Mouse (Mus musculus) B cell, adult 2 months (primary cell): ENCODE data around the gene Casp6.

ENCODE experiments used
- DNase-seq, 2 experiments: peaks; one replicate each; pipeline ENCODE4 v3.0.0; 2022

Gene Casp6

DNA sequence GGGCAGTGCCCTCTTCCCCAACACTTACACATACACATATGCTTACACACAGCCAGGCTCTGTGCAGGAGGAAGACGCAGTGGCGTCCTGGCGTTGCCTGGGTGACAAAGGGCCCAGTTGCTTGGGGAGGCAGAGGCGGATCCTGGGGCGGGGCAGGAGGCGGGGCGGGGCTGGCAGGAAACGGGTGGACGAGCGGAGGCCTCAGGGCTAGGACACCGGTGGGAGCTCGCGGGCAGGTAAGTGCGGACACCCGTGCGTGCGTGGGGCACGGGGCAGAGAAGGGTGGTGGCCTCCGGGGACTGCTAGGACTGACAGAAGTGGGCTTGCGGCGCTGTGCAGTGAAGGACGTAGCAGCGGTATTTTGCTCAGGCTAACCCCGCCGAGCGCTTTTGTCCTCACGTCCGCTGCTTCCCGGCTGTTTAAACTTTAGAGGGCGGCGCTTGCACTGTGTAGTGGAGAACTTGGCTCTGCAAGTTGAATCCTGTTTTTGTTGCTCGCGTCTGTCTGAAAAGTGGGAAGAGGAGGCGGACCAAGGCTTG lies at the start of gene Casp6:
TSS of gene Casp6 (plus strand) at position 155 of the 539 bp plus-strand sequence.
- DNase-seq: peak; percentile 81 to 82

DNA sequence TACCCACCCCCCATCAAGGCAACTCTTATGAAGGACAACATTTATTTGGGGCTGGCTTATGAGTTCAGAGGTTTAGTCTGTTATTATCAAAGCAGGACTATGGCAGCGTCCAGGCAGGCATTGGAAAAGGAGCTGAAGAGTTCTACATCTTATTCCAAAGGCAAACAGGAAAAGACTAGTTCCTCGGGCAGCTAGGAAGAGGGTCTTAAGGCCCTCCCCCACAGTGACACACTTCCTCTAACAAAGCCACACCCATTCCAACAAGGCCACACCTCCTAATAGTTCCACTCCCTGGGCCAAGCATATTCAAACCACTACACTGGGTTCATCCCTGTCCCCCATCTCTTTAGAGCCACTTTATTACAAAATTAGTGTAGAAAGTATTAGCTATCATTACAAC lies 38.6 kb upstream of the Casp6 start:
- DNase-seq: no peak

DNA sequence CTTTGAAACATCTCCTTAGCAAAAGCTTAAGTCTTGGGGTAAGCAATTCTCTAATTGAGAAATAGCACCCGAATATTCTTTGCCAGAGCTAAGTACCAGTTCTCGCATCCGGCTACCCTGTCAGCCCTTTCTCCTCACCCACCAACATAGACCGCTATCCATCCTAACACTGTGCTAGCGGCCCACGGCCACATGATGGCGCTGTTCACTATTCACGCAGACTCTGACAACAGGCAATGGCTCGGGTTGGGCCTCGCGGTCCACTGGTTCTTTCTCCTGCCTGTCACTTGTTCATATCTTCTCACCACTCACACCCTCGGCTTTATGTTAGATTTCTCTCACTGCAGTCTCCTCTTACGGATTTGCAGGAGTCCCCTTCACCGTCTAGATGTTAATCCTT lies 37.5 kb upstream of the Casp6 start:
- DNase-seq: peak; percentile 75 to 76

DNA sequence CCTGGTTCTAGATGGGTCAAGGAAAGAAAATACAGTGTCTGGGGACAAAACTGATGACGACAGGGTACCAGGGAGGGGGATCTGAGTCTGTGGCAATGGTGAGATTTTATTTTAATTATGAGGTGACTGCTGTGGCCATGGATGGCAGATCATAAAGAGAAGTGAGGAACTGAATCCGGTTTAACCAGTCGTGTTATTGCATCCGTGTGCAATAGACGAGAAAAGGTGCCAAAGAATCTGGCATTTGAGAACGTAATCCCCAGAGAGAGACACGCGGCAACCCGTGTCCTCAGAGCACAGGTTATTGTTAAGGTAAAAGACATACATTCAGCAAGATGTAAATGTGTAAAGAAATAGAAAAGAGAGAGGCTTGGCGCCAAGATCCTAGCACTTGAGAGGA lies 23.9 kb upstream of the Casp6 start:
- no peak for DNase-seq

DNA sequence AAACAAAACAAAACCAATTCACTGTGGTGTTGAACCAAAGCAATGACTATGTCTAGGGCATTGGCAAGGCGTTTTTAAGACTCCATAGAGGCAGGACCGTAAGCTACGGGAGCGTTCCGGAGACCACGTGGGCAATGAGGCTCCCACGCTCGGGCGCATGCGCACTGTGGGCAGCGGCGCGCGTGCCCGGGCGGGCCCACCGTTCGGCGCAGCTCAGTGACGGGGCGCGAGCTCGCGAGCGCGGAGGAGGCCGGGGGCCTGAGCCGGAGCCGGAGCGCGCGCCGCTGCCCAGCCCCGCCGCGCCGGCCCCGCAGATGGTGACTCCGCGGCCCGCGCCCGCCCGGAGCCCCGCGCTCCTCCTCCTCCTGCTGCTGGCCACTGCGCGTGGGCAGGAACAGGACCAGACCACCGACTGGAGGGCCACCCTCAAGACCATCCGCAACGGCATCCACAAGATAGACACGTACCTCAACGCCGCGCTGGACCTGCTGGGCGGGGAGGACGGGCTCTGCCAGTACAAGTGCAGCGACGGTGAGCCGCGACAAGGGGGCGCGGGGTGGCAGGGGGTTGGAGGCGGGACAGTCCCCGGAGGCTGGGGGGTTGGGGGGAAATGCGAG lies 22.7 kb upstream of the Casp6 start, which contains the start of gene Pla2g12a:
TSS of gene Pla2g12a (plus strand) at position 202 of the 617 bp plus-strand sequence.
- DNase-seq: peak; percentile 88 to 90

DNA sequence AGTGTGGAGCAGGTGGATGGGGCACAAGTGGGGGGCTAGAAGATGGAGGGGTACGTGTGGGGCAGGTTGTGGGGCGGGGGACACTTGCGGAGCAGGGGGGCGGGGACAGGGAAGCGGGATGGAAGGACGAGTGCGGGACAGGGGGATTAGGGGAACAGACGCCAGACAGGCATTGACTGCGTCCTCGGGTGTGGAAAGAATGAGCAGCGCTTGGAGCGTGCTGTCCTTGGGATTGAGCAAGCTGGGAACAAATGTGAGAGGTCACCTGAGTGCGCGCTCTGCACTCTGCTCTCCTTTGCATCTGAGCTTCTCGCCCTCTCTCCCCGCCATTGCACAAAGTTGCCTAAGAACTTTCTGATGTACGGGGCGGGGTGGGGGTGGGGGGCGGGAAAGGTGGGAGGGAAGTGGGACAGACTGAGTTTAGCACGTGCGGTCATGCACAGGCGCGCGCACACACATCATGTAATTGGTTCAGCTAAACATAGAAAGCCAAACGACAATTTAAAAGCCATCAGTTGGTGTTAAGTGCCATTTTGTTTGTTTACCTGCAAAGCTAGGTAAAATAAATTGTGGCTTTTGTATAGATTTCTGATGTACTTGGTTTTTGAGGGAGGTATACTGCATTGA lies 22.0 kb upstream of the Casp6 start:
- peak; percentile 35 to 43 for DNase-seq

DNA sequence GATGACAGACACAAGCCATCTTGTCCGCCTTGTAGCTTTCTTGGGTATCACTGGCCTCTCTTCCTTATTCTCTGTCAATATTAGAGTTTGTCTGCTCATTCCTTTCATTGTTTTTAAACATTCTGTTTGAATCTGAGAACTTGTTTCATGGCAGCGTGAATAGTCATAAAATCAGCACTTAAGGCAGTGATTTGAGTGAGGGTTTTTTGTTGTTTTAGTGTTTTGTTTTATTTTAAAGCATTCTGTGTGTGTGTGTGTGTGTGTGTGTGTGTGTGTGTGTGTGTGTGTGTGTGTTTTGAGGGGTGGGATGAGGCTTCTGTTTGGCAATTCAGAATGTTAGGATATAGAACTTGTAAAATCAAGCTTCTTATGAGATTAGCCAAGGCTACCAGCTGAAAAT lies 21.3 kb upstream of the Casp6 start:
- no peak for DNase-seq

DNA sequence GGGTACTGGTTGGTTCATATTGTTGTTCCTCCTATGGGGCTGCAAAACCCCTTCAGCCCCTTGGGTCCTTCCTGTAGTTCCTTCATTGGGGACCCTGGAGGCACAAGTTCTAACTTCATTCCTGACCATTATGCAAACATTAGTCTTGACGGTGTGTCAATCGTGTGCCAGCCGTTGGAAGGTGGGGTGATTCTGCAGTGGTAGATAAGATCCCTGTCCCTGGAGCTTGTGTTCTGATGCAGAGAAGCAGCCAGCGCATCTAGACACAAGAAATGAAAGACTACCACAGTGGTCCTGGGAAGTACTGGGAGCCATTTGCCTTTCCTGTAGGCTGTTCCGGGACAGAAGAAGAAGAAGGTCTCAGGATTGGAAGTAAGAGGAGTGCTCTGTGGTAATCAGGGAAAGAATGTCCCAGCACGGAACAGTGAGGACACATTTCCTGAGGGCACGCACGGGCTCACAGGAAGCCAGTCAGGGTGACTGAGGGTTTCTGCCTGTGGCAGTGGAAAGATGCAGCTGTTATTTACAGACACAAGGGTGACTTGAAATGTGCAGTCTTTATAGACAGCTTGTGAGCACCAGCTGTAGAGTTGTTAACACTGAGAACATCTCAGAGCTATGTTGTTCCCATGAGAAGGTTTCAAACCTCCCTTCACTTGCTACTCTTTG lies 20.2 kb upstream of the Casp6 start:
- DNase-seq: no peak

DNA sequence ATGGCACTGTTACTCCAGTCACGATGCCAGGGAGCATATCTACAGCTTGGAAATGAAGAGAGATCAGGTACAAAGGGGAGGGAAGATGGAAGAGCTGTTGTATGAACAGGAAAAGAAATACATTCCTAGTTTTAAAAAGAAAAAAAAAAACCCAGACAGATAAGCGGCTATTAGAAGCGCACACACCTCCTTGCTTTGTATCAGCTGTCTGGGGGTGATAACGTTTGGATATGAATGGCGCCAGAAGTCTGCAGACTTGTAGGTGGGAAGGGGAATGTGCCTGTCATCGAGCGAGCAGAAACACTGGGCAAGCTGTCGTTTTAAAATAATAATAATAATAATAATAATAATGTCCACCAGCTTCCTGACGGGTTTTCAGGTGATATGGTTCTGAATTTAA lies 15.6 kb upstream of the Casp6 start:
- no peak for DNase-seq

DNA sequence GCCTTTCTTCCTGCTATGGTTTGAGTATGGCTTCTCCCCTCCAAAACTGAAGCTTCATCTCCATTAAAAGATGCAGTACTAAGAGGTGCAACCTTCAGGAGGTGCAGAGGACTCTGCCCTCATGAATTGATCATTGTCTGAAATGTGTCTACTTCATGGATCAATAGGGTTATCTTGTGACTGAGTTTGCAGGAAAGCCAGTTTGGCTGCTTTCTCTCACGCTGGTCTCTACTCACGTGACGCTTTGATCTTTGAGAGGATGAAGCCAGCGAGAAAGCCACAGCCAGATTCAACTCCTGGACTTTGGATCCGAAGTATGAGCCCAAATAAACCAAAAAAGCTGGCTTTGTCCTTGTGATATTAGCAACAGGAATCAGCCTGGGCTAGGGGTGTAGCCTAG lies 14.8 kb upstream of the Casp6 start:
- no peak for DNase-seq

DNA sequence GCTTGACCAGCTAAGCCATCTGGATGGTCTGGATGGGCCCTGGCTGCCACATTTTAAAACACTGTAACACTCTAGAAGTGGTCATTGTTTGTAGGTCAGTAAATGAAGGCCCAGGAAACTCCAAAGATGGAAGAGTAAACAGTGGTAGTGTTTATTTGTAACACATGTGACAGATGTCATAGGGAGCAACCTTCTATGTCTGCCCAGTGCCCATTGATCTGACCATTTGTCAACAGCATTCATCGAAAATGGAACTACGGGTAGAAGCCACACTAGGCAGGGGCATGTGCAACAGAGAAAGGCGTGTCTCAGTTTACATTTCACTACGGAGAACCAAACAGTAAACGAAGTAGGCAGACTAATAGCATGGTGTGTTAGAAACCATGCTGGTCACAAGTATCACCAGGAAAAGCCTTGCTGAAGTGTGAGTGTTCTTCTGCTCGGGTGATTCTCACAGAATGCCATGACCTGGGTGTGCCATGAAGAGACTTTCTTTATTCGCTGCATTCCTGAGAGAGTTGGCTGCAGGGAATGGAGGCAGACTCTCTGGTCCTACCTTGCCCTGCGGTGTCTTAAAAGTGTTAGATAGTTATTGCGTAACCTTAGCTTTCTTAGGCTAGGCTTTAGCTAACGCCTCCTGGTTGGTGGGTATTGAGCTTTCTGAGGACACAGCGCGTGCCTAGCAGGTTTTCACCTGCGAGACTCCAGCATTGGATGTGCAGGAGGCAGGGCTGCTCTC lies 13.3 kb upstream of the Casp6 start:
- no peak for DNase-seq

DNA sequence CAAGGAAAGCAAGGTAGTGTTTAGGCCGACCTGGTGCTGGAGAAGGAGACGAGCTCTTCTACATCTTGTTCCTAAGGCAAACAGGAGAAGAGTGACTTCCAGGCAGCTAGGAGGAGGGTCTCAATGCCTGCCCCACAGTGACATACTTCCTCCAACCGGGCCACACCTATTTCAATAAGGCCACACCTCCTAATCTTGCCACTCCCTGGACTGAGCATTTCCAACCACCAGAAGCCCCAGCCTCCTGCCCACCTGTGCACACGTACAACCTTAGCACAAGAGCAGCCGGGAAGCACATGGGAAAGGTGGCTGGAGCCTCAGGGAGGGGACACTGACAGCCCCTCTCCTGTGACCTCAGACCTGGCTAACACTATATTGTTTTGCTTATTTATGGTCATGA lies 9.2 kb upstream of the Casp6 start:
- DNase-seq: no peak

DNA sequence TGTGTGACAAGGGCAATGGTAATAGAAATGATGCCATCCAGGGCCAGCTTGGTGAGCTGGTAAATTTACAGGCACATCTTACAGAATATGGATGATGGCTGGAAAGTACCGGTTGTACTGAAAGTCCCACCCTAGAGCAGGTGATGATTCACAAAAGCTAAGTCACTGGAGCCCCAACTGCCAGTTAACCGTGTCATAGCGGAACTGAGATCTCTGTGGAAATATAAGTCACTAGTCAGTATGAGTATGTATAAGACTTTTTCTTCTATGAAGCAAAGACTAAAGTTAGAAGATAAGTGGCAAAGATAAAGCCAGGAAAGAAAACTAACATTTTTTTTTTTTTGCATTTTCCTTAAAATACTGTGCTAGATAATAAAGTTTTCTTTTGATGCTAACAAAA lies 8.1 kb upstream of the Casp6 start:
- DNase-seq: no peak

DNA sequence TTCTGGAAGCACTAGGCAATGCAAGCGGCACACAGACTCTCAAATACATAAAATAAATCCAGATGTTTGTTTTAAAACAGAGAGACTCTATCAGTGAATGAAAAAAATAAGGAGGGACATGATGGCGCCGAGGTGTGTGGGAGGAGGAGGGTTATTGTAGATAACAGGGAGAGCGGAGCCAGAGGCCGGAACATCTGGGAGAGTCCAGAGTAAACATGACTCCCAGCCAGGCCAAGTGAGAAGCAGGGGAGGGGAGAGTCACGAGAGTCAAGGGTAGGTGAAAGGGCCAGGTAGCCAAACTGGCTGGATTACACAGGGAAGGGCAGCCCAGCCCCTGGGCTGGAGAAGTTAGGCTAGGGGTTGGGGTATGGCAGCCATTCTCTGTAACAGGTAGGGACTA lies 4.6 kb upstream of the Casp6 start:
- DNase-seq: no peak

DNA sequence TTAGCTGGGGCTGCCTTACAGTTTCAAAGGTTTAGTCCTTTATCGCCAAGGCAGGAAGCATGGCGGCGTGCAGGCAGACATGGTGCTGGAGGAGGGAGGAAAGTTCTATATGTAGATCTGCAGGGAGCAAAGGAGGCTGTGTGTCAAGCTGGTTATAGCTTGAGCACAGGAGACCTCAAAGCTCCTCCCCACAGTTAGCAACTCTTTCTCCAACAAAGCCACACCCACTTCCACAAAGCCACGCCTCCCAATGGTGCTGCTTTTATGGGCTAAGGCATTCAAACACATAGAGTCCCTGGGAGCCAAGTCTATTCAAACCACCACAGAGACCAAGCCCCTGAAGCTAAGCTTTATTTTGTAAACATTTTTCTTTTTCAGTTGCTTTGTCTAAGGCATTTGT lies 2.3 kb upstream of the Casp6 start:
- no peak for DNase-seq

DNA sequence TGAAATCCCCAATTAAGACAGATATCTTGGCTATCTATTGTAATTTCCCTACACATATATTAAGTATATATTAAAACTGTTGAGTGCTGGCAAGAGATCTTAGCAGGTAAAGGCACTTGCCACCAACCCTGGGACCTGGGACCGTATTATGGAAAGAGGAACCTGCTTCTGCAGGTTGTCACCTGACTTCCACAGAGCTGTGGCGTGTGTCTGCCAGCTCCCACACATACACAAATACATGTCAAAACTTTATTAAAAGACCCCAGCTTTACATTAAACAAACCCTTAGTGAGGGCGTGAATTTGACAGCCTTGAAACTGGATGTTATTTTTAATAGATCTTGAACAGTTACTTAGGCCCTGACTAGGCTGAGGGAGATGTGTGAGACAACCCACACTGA lies 2.1 kb downstream of the Casp6 start:
- peak; percentile 44 to 45 for DNase-seq

DNA sequence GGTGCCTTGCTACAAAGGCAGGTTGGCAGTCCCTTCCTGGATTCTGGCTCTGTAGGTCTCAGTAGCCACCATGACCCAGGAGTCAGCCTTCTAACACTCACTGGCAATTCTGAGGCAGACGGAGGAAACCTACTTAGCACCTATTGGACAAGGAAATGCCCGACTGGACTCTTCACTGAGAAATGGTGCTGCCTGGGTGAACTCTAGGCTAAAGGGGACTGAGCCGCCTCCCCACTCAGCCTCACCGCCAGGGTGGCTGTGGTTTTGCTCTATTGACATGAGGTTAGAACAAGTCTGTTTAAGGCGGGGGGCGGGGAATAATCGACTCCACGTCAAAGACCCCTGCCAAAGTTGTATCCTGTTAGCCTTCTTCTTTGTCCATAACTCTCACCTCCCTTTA lies 2.6 kb downstream of the Casp6 start:
- peak; percentile 24 to 32 for DNase-seq

DNA sequence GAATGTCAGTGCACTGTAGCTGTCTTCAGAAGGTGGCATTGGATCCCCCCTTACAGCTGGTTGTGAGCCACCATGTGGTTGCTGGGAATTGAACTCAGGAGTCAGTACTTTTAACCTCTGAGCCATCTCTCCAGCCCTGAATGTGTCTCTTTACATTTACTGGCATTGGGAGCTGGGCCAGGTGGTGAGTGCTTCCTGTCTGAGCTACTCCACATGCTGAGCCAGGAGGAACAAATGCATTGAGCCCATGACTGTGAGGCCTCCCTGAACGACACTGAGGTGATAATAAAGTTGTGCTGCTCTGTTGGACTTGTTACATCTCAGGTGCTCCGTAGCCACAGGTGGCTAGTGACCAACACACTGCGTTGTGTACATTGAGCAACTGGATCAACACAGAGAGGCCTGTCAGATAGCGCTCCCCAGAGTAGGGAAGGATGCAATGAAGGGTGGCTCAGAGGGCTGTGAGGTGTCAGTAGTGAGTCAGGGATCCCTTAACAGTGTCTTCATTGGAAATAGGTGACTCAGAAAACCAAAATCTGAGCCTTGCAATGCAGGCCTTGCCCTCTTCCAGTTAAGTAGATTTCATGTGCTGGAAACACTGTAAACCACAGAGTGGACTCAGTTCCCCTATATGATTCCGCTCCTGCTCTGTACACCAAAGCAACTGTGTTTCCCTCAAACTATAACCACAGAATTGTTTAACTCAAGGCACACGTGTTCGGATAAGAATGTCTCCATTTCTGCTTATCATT lies 3.3 kb downstream of the Casp6 start:
- DNase-seq: no peak

DNA sequence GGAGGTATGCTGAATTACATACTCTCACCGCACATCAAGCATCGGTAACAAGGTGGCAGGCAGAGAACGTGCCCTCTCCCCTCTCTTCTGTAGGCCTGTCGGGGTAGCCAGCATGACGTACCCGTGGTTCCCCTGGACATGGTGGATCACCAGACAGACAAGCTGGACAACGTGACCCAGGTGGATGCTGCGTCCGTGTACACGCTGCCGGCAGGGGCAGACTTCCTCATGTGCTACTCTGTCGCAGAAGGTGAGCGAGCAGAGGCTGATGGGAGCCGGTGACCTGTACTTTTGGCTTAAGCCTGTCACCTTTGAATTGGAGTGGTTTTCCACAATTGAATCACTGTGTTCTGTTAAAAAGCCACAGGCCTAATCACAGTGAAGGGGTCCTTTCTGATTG lies 10.8 kb downstream of the Casp6 start:
- no peak for DNase-seq

DNA sequence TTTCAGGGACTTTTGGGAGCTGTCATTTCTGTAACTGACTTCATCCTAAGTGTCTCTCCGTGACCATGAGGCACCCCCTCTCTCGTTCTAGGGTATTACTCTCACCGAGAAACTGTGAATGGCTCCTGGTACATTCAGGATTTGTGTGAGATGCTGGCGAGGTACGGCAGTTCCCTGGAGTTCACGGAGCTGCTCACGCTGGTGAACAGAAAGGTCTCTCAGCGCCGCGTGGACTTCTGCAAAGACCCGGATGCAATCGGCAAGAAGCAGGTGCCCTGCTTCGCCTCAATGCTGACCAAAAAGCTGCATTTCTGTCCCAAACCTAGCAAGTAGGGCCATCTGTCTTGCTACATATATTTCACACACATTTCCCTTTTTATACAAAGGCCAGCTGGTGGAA lies 12.0 kb downstream of the Casp6 start:
- DNase-seq: no peak

DNA sequence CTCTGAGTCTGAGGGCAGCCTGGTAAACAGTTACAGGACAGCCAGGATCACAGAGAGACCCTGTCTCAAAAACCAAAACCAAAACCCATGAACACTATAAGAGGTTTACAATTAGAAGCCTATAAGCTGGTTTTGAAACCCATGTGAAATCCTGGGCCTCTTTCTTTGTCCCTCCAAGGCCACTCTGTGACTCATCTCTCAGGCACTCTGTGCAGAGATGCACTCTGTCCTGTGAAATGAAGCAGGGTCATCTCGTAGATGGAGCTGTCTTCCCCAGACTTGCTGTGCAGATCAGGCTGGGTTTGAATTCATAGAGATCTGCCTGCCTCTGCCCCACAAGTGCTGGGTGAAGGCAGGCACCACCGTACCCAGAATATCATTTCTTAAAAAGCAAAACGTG lies 16.2 kb downstream of the Casp6 start:
- DNase-seq: no peak

DNA sequence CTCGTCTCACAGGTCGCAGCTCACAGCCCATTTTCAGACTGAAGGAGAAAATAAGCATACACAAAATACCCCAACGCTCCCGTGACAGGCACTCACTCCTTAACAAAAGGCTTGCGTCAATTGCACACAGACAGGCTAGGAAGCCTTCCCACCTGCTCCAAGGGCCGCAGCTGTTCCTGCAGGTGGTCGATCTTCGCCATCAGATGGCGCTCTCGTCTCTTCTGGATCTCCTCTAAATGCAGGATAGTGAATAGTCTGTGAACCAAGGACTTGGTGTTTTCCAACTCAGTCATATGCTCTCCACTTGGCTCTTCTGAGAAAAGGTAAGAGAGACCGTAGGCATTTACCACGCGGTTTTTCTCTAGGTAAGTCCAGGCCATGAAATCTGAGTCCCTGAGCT lies 17.2 kb downstream of the Casp6 start:
- peak; percentile 44 to 56 for DNase-seq

DNA sequence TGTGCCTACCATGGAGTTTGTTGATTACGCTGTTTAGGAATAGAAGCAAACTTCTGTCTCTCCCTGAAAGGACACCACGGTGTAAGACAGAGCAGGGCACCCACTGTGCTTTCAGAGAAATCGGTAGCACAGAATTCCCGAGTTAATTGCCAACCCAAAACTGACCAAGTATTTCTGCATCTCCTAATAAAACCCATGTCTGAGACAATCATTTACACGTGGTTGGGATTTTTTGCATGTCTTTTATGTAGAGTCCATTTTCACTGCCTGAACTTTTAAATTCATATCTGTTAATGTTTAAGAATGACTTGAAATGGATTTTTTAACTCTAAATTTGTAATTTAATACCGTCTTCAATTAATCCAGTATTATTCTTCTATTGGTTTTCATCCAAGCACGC lies 22.4 kb downstream of the Casp6 start:
- DNase-seq: no peak
